Mouse (Mus musculus) megakaryocyte, embryonic 14.5 days (primary cell): ENCODE results near the gene Sh3tc1.

Experiments
- FLI1 ChIP-seq: IDR thresholded peaks from 2 replicates; pipeline ENCODE4 v1.6.1; 2012; ENCODE audit warnings: low read length, inconsistent platforms, mixed read lengths
- GATA1 ChIP-seq: IDR thresholded peaks from 3 replicates; pipeline ENCODE4 v1.6.1; 2012; ENCODE audit warnings: mixed read lengths, low read length, inconsistent platforms, borderline replicate concordance

GRCm38 (mm10) chr5:35762388-35762787, 22.6 kb upstream of the Sh3tc1 start:
- TF ChIP-seq GATA1 (no peak), FLI1 (no peak)
